Mouse (Mus musculus) gastrocnemius, adult 2 months (tissue): ENCODE results near the gene Lhx5. TPM values are rescaled to one million over a fixed set of nuclear protein-coding genes. Genes with fewer than 3 reads are reported as not detected.

Experiments
- DNase-seq: peaks from one replicate; pipeline ENCODE4 v3.0.0; 2022
- H3K27ac ChIP-seq: fragments of 200-600 bp; 2 replicates; pipeline ENCODE4 v1.8.1; 2022; ENCODE audit warnings: mild to moderate bottlenecking
- H3K4me3 ChIP-seq: fragments of 200-600 bp; 2 replicates; pipeline ENCODE4 v1.8.1; 2022; ENCODE audit warnings: mild to moderate bottlenecking, moderate library complexity
- CTCF ChIP-seq: fragments of 200-600 bp; IDR thresholded peaks from 2 replicates; pipeline ENCODE4 v1.8.1; 2022; ENCODE audit warnings: antibody characterized with exemption, mild to moderate bottlenecking, moderate library complexity
- intact Hi-C: fragments of 180-260 bp; cut with DNase I; formaldehyde crosslinking; loops from one replicate; pipeline ENCODE4 v1.15.1; 2025
- total RNA-seq, 2 experiments: library from RNA; stranded (reverse); gene quantifications; 2 replicates each; pipeline ENCODE4 v1.2.3; 2021

Gene Lhx5
- total RNA-seq, 2 experiments from 2014 or later = not detected

GRCm38 (mm10) chr5:120456841-120457554 lies 25.5 kb downstream of the Lhx5 start:
- DNase-seq = no peak
- no peak overlapping the region for H3K4me3 ChIP-seq
- H3K27ac ChIP-seq = no peak overlapping the region
- TF ChIP-seq CTCF = no peak
- intact Hi-C loops = no loop called here

- Histone ChIP-seq H3K4me3 (no peak overlapping the region), H3K27ac (no peak overlapping the region)
- intact Hi-C loops = no loop called here
- DNase-seq = peak; percentile 44
- peak; percentile 59 for TF ChIP-seq CTCF
Observed at GRCm38 (mm10) chr5:120457628-120458027, 26.1 kb downstream of the Lhx5 start.

GRCm38 (mm10) chr5:120459133-120459532 lies 27.6 kb downstream of the Lhx5 start:
- no peak overlapping the region for H3K4me3 ChIP-seq
- no peak for DNase-seq
- TF ChIP-seq CTCF = no peak
- no peak overlapping the region for H3K27ac ChIP-seq
- intact Hi-C loops = no loop called here

GRCm38 (mm10) chr5:120461902-120462301 lies 30.4 kb downstream of the Lhx5 start:
- DNase-seq = no peak
- Histone ChIP-seq H3K27ac (no peak overlapping the region), H3K4me3 (no peak overlapping the region)
- intact Hi-C loops = no loop called here
- TF ChIP-seq CTCF = no peak

GRCm38 (mm10) chr5:120464321-120464720 lies 32.8 kb downstream of the Lhx5 start:
- intact Hi-C loops = no loop called here
- no peak overlapping the region for H3K4me3 ChIP-seq
- no peak overlapping the region for H3K27ac ChIP-seq
- no peak for DNase-seq
- peak; percentile 34; the same call in 1 of the 2 replicates for TF ChIP-seq CTCF

GRCm38 (mm10) chr5:120465062-120465461 lies 33.6 kb downstream of the Lhx5 start:
- no peak overlapping the region for H3K4me3 ChIP-seq
- peak; percentile 40 for DNase-seq
- TF ChIP-seq CTCF = peak; percentile 70
- intact Hi-C loops = no loop called here
- no peak overlapping the region for H3K27ac ChIP-seq

- no peak for TF ChIP-seq CTCF
- Histone ChIP-seq H3K4me3 (no peak overlapping the region), H3K27ac (no peak overlapping the region)
- intact Hi-C loops = no loop called here
- no peak for DNase-seq
Observed at GRCm38 (mm10) chr5:120465860-120466259, 34.4 kb downstream of the Lhx5 start.

- no peak for DNase-seq
- intact Hi-C loops = no loop called here
- TF ChIP-seq CTCF = no peak
- no peak overlapping the region for H3K27ac ChIP-seq
- peak overlapping the region; percentile 50 for H3K4me3 ChIP-seq
Observed at GRCm38 (mm10) chr5:120467026-120467425, 35.5 kb downstream of the Lhx5 start.

GRCm38 (mm10) chr5:120468336-120468735 lies 36.8 kb downstream of the Lhx5 start:
- DNase-seq = no peak
- intact Hi-C loops = no loop called here
- Histone ChIP-seq H3K4me3 (no peak overlapping the region), H3K27ac (no peak overlapping the region)
- no peak for TF ChIP-seq CTCF

GRCm38 (mm10) chr5:120468830-120469229 lies 37.3 kb downstream of the Lhx5 start:
- Histone ChIP-seq H3K4me3 (no peak overlapping the region), H3K27ac (no peak overlapping the region)
- TF ChIP-seq CTCF = no peak
- intact Hi-C loops = no loop called here
- no peak for DNase-seq

GRCm38 (mm10) chr5:120471538-120471937 lies 40.0 kb downstream of the Lhx5 start:
- Histone ChIP-seq H3K4me3 (no peak overlapping the region), H3K27ac (no peak overlapping the region)
- intact Hi-C loops = no loop called here
- no peak for TF ChIP-seq CTCF
- DNase-seq = no peak

- Histone ChIP-seq H3K27ac (no peak within 1 kb of the TSS), H3K4me3 (no peak within 1 kb of the TSS)
- intact Hi-C loops = no loop called here
- TF ChIP-seq CTCF = no peak
- no peak for DNase-seq
Observed at GRCm38 (mm10) chr5:120472770-120473169, 41.3 kb downstream of the Lhx5 start, which contains the start of gene Sdsl. Sdsl (minus strand) TSS chr5:120472810.

GRCm38 (mm10) chr5:120473361-120473760 lies 41.9 kb downstream of the Lhx5 start:
- no peak for TF ChIP-seq CTCF
- no peak overlapping the region for H3K27ac ChIP-seq
- no peak for DNase-seq
- no peak overlapping the region for H3K4me3 ChIP-seq
- intact Hi-C loops = no loop called here

GRCm38 (mm10) chr5:120475861-120476260 lies 44.4 kb downstream of the Lhx5 start:
- H3K27ac ChIP-seq = no peak overlapping the region
- no peak for DNase-seq
- H3K4me3 ChIP-seq = no peak overlapping the region
- intact Hi-C loops = no loop called here
- TF ChIP-seq CTCF = no peak
